Mouse (Mus musculus) small intestine, adult 2 months (tissue): ENCODE measurements around the gene Klf2. TPM values are rescaled to one million over a fixed set of nuclear protein-coding genes. Genes with fewer than 3 reads are reported as not detected.

Experiments
- H3K27ac ChIP-seq: fragments of 200-500 bp; 2 replicates; pipeline ENCODE4 v1.5.1; 2012; ENCODE audit warnings: low read depth, low read length, control low read depth, inconsistent platforms; ENCODE audit not compliant: insufficient read depth
- H3K27me3 ChIP-seq: fragments of 200-500 bp; 2 replicates; pipeline ENCODE4 v1.6.1; 2012; ENCODE audit warnings: mild to moderate bottlenecking, moderate library complexity, low read length, inconsistent platforms; ENCODE audit not compliant: control insufficient read depth, insufficient read depth
- H3K36me3 ChIP-seq: fragments of 200-500 bp; 2 replicates; pipeline ENCODE4 v1.6.1; 2012; ENCODE audit warnings: mild to moderate bottlenecking, low read length, control low read depth, inconsistent platforms; ENCODE audit not compliant: control insufficient read depth, insufficient read depth
- H3K4me1 ChIP-seq: fragments of 200-500 bp; 2 replicates; pipeline ENCODE4 v1.6.1; 2012; ENCODE audit warnings: low read length, inconsistent platforms, mixed read lengths; ENCODE audit not compliant: control insufficient read depth, insufficient read depth, insufficient read length
- H3K4me3 ChIP-seq: fragments of 200-500 bp; 2 replicates; pipeline ENCODE4 v1.5.1; 2012; ENCODE audit warnings: low read depth, mild to moderate bottlenecking, control low read depth, inconsistent platforms, low read length, moderate library complexity
- CTCF ChIP-seq: fragments of 200-500 bp; IDR thresholded peaks from 2 replicates; pipeline ENCODE4 v1.5.1; 2012; ENCODE audit warnings: low read depth, mild to moderate bottlenecking, control low read depth, inconsistent platforms, low read length, moderate library complexity, mixed read lengths; ENCODE audit not compliant: insufficient replicate concordance, insufficient read length; ENCODE audit errors: extremely low read depth
- POLR2A ChIP-seq: fragments of 200-500 bp; IDR thresholded peaks from 2 replicates; pipeline ENCODE4 v1.6.1; 2012; ENCODE audit warnings: low read depth, mild to moderate bottlenecking, control low read depth, inconsistent platforms, low read length, moderate library complexity
- WGBS: fragments of 180-500 bp; shearing (Covaris S2); methylation state at CpG from one replicate; pipeline ENCODE4 v1.1.7; 2018; 5-methylcytosine and 5-hydroxymethylcytosine counted together
- polyA plus RNA-seq: library from polyadenylated mRNA; depleted of rRNA; stranded (reverse); fragments of >200 nt; gene quantifications from 2 replicates; pipeline ENCODE4 v1.2.3, GENCODE M21; 2012

Gene Klf2
- polyA plus RNA-seq, 1 experiment, result 24.7 TPM

- no peak overlapping the region for H3K4me3 ChIP-seq
- H3K27ac ChIP-seq, result peak overlapping the region; percentile 23; the same call in 1 of the 2 replicates
- peaks cover 12% of the 10 kb centered on the region for H3K27me3 ChIP-seq
- TF ChIP-seq CTCF (no peak), POLR2A (no peak)
- no peaks in the 10 kb centered on the region for H3K36me3 ChIP-seq
- peaks cover 8% of the 10 kb centered on the region for H3K4me1 ChIP-seq
- WGBS, result 64% methylated on average over 6 of the region's 6 CpGs
Observed at GRCm38 (mm10) chr8:72323131-72323725, 4.4 kb downstream of the Klf2 start.

DNA sequence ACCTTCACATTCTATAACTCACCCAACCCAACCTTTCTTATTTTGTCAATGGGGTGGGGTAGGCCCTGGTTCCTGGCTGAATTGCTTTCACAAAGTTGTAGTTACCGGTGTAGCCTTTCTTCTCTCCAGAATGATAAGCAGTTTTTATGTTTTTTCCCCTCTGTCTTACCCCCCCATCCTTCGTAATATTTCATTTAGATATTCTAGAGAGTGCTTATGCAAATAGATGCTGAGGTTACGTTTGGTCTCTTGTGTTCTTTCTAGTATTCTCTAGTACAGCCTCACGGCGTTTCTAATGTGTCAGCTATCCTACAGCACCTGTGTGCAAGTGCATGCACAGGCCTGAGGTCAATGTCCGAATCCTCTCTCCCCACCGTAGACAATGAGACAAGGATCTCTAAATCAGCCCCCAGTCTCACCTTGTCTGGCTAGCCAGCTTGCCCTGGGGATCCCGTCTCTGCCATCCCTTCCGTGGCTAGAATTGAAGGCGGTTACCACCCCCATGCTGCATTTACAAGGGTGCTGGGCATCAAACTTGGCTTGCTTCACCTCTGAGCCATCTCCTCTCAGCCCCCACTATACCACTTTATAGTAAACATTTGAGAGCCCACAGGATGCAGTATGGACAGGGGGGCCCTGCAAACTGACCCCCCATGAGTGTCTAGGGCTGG, 5.3 kb downstream of the Klf2 start:
- H3K4me1 ChIP-seq, result peaks cover 5% of the 10 kb centered on the region
- H3K27me3 ChIP-seq, result peaks cover 12% of the 10 kb centered on the region
- WGBS, result 81% methylated on average over 10 of the region's 10 CpGs
- TF ChIP-seq CTCF, result no peak
- no peak for TF ChIP-seq POLR2A
- H3K4me3 ChIP-seq, result no peak overlapping the region
- H3K27ac ChIP-seq, result no peak overlapping the region
- H3K36me3 ChIP-seq, result no peaks in the 10 kb centered on the region

- WGBS, result 79% methylated on average over 2 of the region's 2 CpGs
- H3K4me1 ChIP-seq, result peaks cover 2% of the 10 kb centered on the region
- no peak overlapping the region for H3K4me3 ChIP-seq
- peaks cover 9% of the 10 kb centered on the region for H3K27me3 ChIP-seq
- no peak overlapping the region for H3K27ac ChIP-seq
- no peaks in the 10 kb centered on the region for H3K36me3 ChIP-seq
- no peak for TF ChIP-seq POLR2A
- TF ChIP-seq CTCF, result no peak
Observed at GRCm38 (mm10) chr8:72324708-72325107, 5.9 kb downstream of the Klf2 start.

- Histone ChIP-seq H3K36me3 (no peaks in the 10 kb centered on the region), H3K4me1 (no peaks in the 10 kb centered on the region), H3K27ac (no peak overlapping the region), H3K4me3 (no peak overlapping the region), H3K27me3 (no peaks in the 10 kb centered on the region)
- 84% methylated on average over 3 of the region's 3 CpGs for WGBS
- TF ChIP-seq CTCF, result no peak
- no peak for TF ChIP-seq POLR2A
Observed at GRCm38 (mm10) chr8:72329116-72329515, 10.3 kb downstream of the Klf2 start.

DNA sequence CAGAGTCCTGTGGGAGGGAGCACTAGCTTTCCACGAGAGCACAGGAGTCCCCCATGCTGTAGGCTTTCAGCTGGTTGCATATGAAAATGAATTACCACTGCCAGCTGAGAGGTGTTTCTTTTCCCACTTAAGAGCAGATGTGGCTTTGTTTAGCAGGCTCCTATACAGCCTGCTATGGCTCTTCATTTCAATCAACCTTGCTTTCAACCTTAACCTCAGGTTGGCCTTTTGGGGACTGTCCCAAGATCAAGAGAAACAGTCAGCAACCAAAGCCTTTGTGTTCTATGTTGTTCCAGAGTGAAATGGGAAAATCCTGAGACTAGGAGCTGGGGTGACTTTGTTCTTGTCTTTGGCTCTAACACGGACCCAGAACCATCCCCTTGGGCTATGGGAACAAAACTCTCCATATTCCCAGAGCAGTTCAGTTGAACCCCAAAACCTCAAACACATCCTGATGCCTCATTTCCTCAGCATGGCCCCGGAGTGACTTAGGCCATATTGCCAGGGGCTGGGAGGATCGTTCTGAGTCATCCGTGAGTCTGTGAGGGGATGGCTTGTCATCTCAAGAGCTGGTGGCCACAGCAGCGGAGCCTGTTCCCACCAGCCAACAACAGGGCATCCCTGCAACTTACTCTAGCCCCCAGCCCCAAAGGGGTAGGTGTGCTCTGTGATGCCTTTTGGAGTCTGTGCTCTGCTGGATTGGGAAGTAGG, 12.1 kb downstream of the Klf2 start:
- TF ChIP-seq POLR2A, result no peak
- TF ChIP-seq CTCF, result no peak
- WGBS, result 77% methylated on average over 6 of the region's 6 CpGs
- Histone ChIP-seq H3K4me3 (no peak overlapping the region), H3K27me3 (no peaks in the 10 kb centered on the region), H3K36me3 (no peaks in the 10 kb centered on the region), H3K4me1 (no peaks in the 10 kb centered on the region), H3K27ac (no peak overlapping the region)

DNA sequence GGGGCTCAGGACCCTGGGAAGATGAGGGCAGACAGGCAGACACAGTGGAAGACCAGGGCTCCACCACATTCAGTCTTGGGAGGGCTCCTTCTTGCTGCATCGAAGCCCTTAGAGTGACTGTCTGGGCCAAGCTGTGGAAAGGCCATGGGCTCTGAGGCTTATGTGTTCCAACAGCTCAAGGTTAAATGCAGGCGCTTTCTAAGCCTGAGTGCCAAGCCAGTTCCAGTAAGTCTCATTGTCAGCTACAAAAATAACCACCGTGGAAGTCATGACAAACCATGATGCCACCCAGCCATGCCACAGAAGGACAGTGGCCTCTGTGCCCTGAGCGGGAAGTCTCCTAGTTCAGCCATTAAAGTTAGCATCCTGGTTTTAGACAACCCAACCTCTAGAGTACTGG, 12.8 kb downstream of the Klf2 start:
- H3K4me3 ChIP-seq, result no peak overlapping the region
- H3K36me3 ChIP-seq, result no peaks in the 10 kb centered on the region
- no peaks in the 10 kb centered on the region for H3K27me3 ChIP-seq
- 89% methylated on average over 4 of the region's 4 CpGs for WGBS
- H3K27ac ChIP-seq, result no peak overlapping the region
- no peaks in the 10 kb centered on the region for H3K4me1 ChIP-seq
- TF ChIP-seq CTCF (no peak), POLR2A (no peak)
